Mouse (Mus musculus): ENCODE measurements around the gene Ttc23. TPM values are rescaled to one million over a fixed set of nuclear protein-coding genes. Genes with fewer than 3 reads are reported as not detected.

Gene Ttc23
- polyA plus RNA-seq, 1 experiment, result 1.2 TPM

DNA sequence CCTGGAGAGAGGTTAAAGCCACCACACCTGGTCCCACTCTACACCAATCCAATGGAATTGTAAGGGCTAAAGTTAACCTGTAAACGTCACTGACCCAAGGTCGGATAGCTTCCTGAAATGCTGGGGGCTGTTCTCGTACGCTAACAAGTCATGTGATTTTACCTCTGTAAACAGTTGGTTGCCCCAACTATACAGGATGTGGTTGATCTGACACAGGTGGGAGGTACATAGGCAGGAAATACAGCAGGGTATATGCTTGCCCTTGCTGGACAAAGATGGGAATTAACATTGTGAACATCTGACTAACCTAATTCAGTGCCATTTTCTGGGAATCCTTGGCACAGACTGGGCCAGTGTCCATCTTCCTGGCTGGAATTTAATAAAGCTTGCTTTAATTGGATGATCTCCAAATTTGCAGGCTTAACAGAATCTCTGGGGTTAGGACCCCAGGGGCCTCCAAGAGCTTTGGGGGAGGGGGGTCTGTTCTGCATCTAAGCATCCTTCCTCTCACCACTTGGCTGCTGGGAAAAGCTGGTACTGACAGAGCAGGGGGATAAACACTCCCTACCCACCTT, 100.6 kb downstream of the Ttc23 start:
- no peak overlapping the region for H3K27ac ChIP-seq (ENCODE audit: insufficient read depth, low read length)
- H3K4me3 ChIP-seq (ENCODE audit: extremely low read depth, insufficient read depth, insufficient read length), result no peak overlapping the region
- 55% methylated on average over 4 of the region's 4 CpGs for WGBS
- no peaks in the 10 kb centered on the region for H3K4me1 ChIP-seq (ENCODE audit: control insufficient read depth, insufficient read depth, insufficient read length)
- H3K36me3 ChIP-seq (ENCODE audit: control insufficient read depth, insufficient read depth, low read length), result no peaks in the 10 kb centered on the region
- no peak for TF ChIP-seq CTCF (IDR thresholded peaks at IDR 0.05; ENCODE audit: extremely low read depth, insufficient read depth, insufficient read length, insufficient replicate concordance)
- no peak for DNase-seq (ENCODE audit: low read depth in 1 of 2, low spot score in 2 of 2)
- H3K27me3 ChIP-seq (ENCODE audit: control insufficient read depth, insufficient read depth, low read length), result no peaks in the 10 kb centered on the region

DNA sequence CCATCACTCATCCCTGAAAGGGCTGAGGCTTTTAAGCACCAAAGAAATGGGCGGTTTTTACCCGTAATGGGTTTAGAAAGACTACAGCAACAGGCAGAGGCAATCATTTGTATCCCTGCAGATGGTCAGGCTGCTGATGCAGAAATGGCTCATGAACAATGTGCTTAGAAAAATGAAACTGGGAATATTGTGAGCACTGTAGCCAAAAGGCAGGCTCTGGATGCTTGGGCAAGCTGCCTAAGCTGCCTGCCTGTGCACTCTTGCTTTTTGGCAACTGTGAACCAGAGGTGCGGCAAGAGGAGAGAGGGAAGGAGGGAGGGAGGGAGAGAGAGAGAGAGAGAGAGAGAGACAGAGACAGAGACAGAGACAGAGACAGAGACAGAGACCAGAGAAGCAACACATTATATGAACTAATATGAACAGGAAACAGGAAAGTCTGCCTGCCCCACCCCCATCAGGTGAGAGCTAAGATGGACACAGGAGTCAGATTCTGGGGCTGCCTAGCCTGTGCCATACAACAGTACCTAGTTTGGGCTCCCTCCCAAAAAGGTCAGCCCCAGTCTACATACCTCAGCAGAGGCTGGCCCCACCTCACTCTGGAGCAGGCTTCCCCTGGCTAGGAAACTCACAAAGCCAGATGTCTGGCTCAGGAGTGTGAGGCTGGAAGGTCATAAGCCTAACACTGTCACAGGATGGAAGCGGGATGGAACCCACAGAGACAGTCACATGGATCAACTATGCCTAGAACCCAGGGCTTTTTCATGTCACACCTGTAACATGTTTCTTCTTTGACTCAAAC, 102.4 kb downstream of the Ttc23 start:
- TF ChIP-seq POLR2A (IDR thresholded peaks at IDR 0.05; ENCODE audit: low read depth, low read length) (no peak), CTCF (IDR thresholded peaks at IDR 0.05; ENCODE audit: extremely low read depth, insufficient read depth, insufficient read length, insufficient replicate concordance) (no peak)
- WGBS, result 85% methylated on average over 4 of the region's 4 CpGs
- Histone ChIP-seq H3K27ac (ENCODE audit: insufficient read depth, low read length) (no peak overlapping the region), H3K36me3 (ENCODE audit: control insufficient read depth, insufficient read depth, low read length) (no peaks in the 10 kb centered on the region), H3K27me3 (ENCODE audit: control insufficient read depth, insufficient read depth, low read length) (no peaks in the 10 kb centered on the region), H3K4me3 (ENCODE audit: extremely low read depth, insufficient read depth, insufficient read length) (no peak overlapping the region), H3K4me1 (ENCODE audit: control insufficient read depth, insufficient read depth, insufficient read length) (no peaks in the 10 kb centered on the region)
- no peak for DNase-seq (ENCODE audit: low read depth in 1 of 2, low spot score in 2 of 2)

DNA sequence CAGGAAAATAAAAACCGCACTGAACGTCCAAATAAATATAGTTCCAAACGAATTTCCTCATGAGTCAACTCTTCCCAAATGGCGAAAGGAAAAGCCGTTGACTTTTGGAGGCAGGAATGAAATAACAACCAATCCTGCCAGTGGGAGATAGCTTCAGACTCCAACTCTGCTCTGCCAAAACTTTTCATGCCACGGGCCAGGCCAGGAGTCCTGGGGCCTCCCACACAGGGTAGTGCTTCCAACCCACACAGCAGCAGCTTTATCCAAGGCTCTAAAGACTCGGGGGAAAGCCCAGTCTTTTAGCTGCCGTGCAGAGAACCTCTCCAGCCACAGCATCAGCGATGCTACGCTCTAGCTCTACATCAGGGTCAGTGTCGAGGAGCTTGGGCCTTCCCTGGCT, 107.4 kb downstream of the Ttc23 start:
- Histone ChIP-seq H3K27ac (ENCODE audit: insufficient read depth, low read length) (no peak overlapping the region), H3K36me3 (ENCODE audit: control insufficient read depth, insufficient read depth, low read length) (no peaks in the 10 kb centered on the region), H3K27me3 (ENCODE audit: control insufficient read depth, insufficient read depth, low read length) (peaks cover 4% of the 10 kb centered on the region; the same call in 1 of the 2 replicates), H3K4me3 (ENCODE audit: extremely low read depth, insufficient read depth, insufficient read length) (no peak overlapping the region), H3K4me1 (ENCODE audit: control insufficient read depth, insufficient read depth, insufficient read length) (peaks cover 6% of the 10 kb centered on the region)
- WGBS, result 77% methylated on average over 11 of the region's 11 CpGs
- no peak for DNase-seq (ENCODE audit: low read depth in 1 of 2, low spot score in 2 of 2)
- TF ChIP-seq CTCF (IDR thresholded peaks at IDR 0.05; ENCODE audit: extremely low read depth, insufficient read depth, insufficient read length, insufficient replicate concordance) (no peak), POLR2A (IDR thresholded peaks at IDR 0.05; ENCODE audit: low read depth, low read length) (no peak)

DNA sequence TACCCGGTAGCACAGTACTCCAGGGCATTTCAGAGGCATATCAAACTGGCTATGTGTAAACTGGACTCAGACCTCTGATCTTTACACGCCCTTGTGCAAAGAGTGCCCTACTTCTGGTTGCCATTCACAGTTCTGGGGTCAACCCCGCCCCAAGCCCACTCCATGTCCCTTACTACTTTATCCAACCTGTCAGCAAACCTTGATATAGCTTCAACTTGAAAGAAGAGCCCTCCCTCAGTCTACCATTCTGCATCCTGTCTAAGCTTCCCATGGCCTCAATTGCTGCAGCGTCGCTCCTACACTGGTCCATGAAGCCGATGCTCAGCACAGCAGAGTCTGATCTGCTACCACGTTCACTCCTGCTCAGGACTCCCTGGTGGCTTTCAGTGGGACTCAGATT, 108.2 kb downstream of the Ttc23 start:
- Histone ChIP-seq H3K36me3 (ENCODE audit: control insufficient read depth, insufficient read depth, low read length) (no peaks in the 10 kb centered on the region), H3K27me3 (ENCODE audit: control insufficient read depth, insufficient read depth, low read length) (peaks cover 4% of the 10 kb centered on the region; the same call in 1 of the 2 replicates), H3K4me1 (ENCODE audit: control insufficient read depth, insufficient read depth, insufficient read length) (peaks cover 7% of the 10 kb centered on the region), H3K27ac (ENCODE audit: insufficient read depth, low read length) (no peak overlapping the region), H3K4me3 (ENCODE audit: extremely low read depth, insufficient read depth, insufficient read length) (no peak overlapping the region)
- no peak for TF ChIP-seq CTCF (IDR thresholded peaks at IDR 0.05; ENCODE audit: extremely low read depth, insufficient read depth, insufficient read length, insufficient replicate concordance)
- TF ChIP-seq POLR2A (IDR thresholded peaks at IDR 0.05; ENCODE audit: low read depth, low read length), result no peak
- 94% methylated on average over 7 of the region's 7 CpGs for WGBS
- no peak for DNase-seq (ENCODE audit: low read depth in 1 of 2, low spot score in 2 of 2)

DNA sequence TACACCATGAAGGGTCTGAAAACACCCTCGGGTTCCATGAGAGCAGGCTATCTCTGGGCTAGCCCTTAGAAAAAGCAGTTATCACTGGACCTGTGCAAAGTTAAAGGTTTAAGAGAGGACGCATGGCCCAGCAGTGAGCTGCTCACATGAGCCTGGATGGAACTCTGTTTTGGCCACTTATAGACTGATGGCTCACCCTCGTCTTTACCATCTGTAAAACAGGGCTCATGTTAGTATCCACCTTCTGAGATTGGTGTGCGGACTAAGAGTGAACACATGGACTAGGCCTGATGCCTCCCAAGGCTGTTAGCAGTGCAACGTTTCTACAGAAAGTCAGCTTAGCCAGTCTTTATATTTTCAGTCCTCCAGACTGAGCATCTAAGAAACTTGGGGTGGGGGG, 109.4 kb downstream of the Ttc23 start:
- no peak for DNase-seq (ENCODE audit: low read depth in 1 of 2, low spot score in 2 of 2)
- no peaks in the 10 kb centered on the region for H3K36me3 ChIP-seq (ENCODE audit: control insufficient read depth, insufficient read depth, low read length)
- TF ChIP-seq POLR2A (IDR thresholded peaks at IDR 0.05; ENCODE audit: low read depth, low read length), result no peak
- TF ChIP-seq CTCF (IDR thresholded peaks at IDR 0.05; ENCODE audit: extremely low read depth, insufficient read depth, insufficient read length, insufficient replicate concordance), result no peak
- H3K4me1 ChIP-seq (ENCODE audit: control insufficient read depth, insufficient read depth, insufficient read length), result peaks cover 7% of the 10 kb centered on the region
- H3K4me3 ChIP-seq (ENCODE audit: extremely low read depth, insufficient read depth, insufficient read length), result no peak overlapping the region
- H3K27me3 ChIP-seq (ENCODE audit: control insufficient read depth, insufficient read depth, low read length), result peaks cover 4% of the 10 kb centered on the region; the same call in 1 of the 2 replicates
- WGBS, result 82% methylated on average over 5 of the region's 5 CpGs
- H3K27ac ChIP-seq (ENCODE audit: insufficient read depth, low read length), result no peak overlapping the region

DNA sequence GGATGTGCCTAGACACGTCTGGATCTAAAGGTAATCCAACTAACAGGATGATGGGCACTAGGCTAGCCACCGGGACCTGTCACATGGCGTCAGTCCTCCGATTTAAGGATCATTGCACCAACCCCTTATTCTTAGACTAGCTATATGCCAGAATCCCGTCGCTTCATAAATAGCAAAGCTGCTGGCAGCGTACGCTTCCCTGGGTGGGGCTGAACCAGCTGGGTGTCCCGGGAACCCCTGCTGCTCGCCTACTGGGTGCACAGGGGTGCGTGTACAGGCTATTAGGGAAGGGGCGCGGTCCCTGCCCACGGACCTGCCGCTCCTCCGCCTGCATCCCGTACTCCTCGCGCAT, 111.3 kb downstream of the Ttc23 start:
- TF ChIP-seq POLR2A (IDR thresholded peaks at IDR 0.05; ENCODE audit: low read depth, low read length) (no peak), CTCF (IDR thresholded peaks at IDR 0.05; ENCODE audit: extremely low read depth, insufficient read depth, insufficient read length, insufficient replicate concordance) (no peak)
- H3K4me3 ChIP-seq (ENCODE audit: extremely low read depth, insufficient read depth, insufficient read length), result peak overlapping the region; percentile 53; the same call in 1 of the 2 replicates
- H3K27ac ChIP-seq (ENCODE audit: insufficient read depth, low read length), result no peak overlapping the region
- H3K4me1 ChIP-seq (ENCODE audit: control insufficient read depth, insufficient read depth, insufficient read length), result peaks cover 7% of the 10 kb centered on the region
- WGBS, result 11% methylated on average over 18 of the region's 19 CpGs
- DNase-seq (ENCODE audit: low read depth in 1 of 2, low spot score in 2 of 2), result no peak
- H3K27me3 ChIP-seq (ENCODE audit: control insufficient read depth, insufficient read depth, low read length), result peaks cover 4% of the 10 kb centered on the region; the same call in 1 of the 2 replicates
- H3K36me3 ChIP-seq (ENCODE audit: control insufficient read depth, insufficient read depth, low read length), result no peaks in the 10 kb centered on the region

Measured in spleen, adult 2 months (tissue).